Mouse (Mus musculus): ENCODE measurements around the gene Mrrf. TPM values are rescaled to one million over a fixed set of nuclear protein-coding genes. Genes with fewer than 3 reads are reported as not detected.
A peak's percentile ranks its signal among the peaks of the same experiment; 100 is the strongest.
"Not testable (repeated sequence)": the region's sequence is repeated elsewhere in the genome, so short reads cannot be mapped to it uniquely, and the experiment has no call there.

The Mrrf gene
- polyA plus RNA-seq, 1 experiment from 2014 or later: 35.1 TPM

DNA sequence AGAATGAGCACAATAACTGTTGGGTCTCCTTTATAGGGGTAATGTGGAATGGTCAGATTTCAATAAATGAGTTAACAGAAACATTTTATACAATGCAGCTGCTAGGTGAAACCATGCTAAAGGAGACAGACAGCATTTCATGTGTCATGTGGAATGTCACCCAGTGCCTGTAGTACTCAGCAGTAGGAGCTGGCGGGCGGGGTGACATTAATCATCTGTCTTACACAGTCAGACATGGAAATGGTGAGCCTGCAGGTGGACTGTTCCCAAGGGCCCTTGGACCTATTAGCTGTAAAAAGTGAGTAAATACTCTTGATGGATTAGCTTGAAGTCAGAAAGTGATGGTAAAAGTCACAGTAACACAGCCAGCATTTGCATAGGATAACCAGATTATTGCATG lies 48.0 kb downstream of the Mrrf start:
- Histone ChIP-seq H3K36me3 (ENCODE audit: control insufficient read depth, insufficient read depth, low read length) (peaks cover 8% of the 10 kb centered on the region; the same call in 1 of the 2 replicates), H3K4me2 (ENCODE audit: low read depth, low read length) (no peak overlapping the region), H3K9me3 (ENCODE audit: control insufficient read depth, low read length) (no peaks in the 10 kb centered on the region), H3K27me3 (replicated peaks; ENCODE audit: control insufficient read depth, insufficient read depth, low read length) (no peaks in the 10 kb centered on the region), H3K9ac (ENCODE audit: low read depth, low read length) (no peak overlapping the region), H3K27ac (replicated peaks; ENCODE audit: low read depth, low read length) (no peak overlapping the region), H3K4me1 (ENCODE audit: control insufficient read depth, insufficient read depth, low read length) (0 out of 2 replicates have a peak, but pooled peaks cover 5% of the 10 kb centered on the region), H3K4me3 (ENCODE audit: low read depth, low read length) (no peak overlapping the region)
- no peak for ATAC-seq (ENCODE audit: low read depth)
- no peak for DNase-seq (ENCODE audit: low spot score)
- WGBS: 88% methylated on average over 2 of the region's 2 CpGs

- Histone ChIP-seq H3K4me2 (ENCODE audit: low read depth, low read length) (no peak overlapping the region), H3K9me3 (ENCODE audit: control insufficient read depth, low read length) (no peaks in the 10 kb centered on the region), H3K4me1 (ENCODE audit: control insufficient read depth, insufficient read depth, low read length) (0 out of 2 replicates have a peak, but pooled peaks cover 5% of the 10 kb centered on the region), H3K9ac (ENCODE audit: low read depth, low read length) (no peak overlapping the region), H3K4me3 (ENCODE audit: low read depth, low read length) (no peak overlapping the region), H3K27ac (replicated peaks; ENCODE audit: low read depth, low read length) (peak overlapping the region; percentile 28), H3K27me3 (replicated peaks; ENCODE audit: control insufficient read depth, insufficient read depth, low read length) (no peaks in the 10 kb centered on the region), H3K36me3 (ENCODE audit: control insufficient read depth, insufficient read depth, low read length) (0 out of 2 replicates have a peak, but pooled peaks cover 2% of the 10 kb centered on the region)
- WGBS: 39% methylated on average over 6 of the region's 6 CpGs
- peak; percentile 75 for DNase-seq (ENCODE audit: low spot score)
- no peak for ATAC-seq (ENCODE audit: low read depth)
These were observed 48.7 kb downstream of the Mrrf start for GRCm38 (mm10) chr2:36184876-36185275.

GRCm38 (mm10) chr2:36189200-36189599 lies 53.0 kb downstream of the Mrrf start:
- H3K36me3 ChIP-seq (ENCODE audit: control insufficient read depth, insufficient read depth, low read length); H3K4me3 ChIP-seq (ENCODE audit: low read depth, low read length); ATAC-seq (ENCODE audit: low read depth); H3K9ac ChIP-seq (ENCODE audit: low read depth, low read length); H3K9me3 ChIP-seq (ENCODE audit: control insufficient read depth, low read length); DNase-seq (ENCODE audit: low spot score); H3K4me2 ChIP-seq (ENCODE audit: low read depth, low read length); H3K27ac ChIP-seq (replicated peaks; ENCODE audit: low read depth, low read length); H3K4me1 ChIP-seq (ENCODE audit: control insufficient read depth, insufficient read depth, low read length); H3K27me3 ChIP-seq (replicated peaks; ENCODE audit: control insufficient read depth, insufficient read depth, low read length): not testable (repeated sequence)
- WGBS: 78% methylated on average over 6 of the region's 6 CpGs

GRCm38 (mm10) chr2:36191098-36191941 lies 55.1 kb downstream of the Mrrf start:
- no peak for ATAC-seq (ENCODE audit: low read depth)
- Histone ChIP-seq H3K27ac (replicated peaks; ENCODE audit: low read depth, low read length) (no peak overlapping the region), H3K9me3 (ENCODE audit: control insufficient read depth, low read length) (no peaks in the 10 kb centered on the region), H3K27me3 (replicated peaks; ENCODE audit: control insufficient read depth, insufficient read depth, low read length) (no peaks in the 10 kb centered on the region), H3K4me1 (ENCODE audit: control insufficient read depth, insufficient read depth, low read length) (no peaks in the 10 kb centered on the region), H3K9ac (ENCODE audit: low read depth, low read length) (no peak overlapping the region), H3K4me3 (ENCODE audit: low read depth, low read length) (no peak overlapping the region), H3K36me3 (ENCODE audit: control insufficient read depth, insufficient read depth, low read length) (no peaks in the 10 kb centered on the region), H3K4me2 (ENCODE audit: low read depth, low read length) (no peak overlapping the region)
- 53% methylated on average over 12 of the region's 12 CpGs for WGBS
- no peak for DNase-seq (ENCODE audit: low spot score)

GRCm38 (mm10) chr2:36197021-36197420 lies 60.8 kb downstream of the Mrrf start:
- no peak for DNase-seq (ENCODE audit: low spot score)
- Histone ChIP-seq H3K4me2 (ENCODE audit: low read depth, low read length) (no peak overlapping the region), H3K36me3 (ENCODE audit: control insufficient read depth, insufficient read depth, low read length) (no peaks in the 10 kb centered on the region), H3K9me3 (ENCODE audit: control insufficient read depth, low read length) (no peaks in the 10 kb centered on the region), H3K4me1 (ENCODE audit: control insufficient read depth, insufficient read depth, low read length) (peaks cover 7% of the 10 kb centered on the region), H3K9ac (ENCODE audit: low read depth, low read length) (no peak overlapping the region), H3K27ac (replicated peaks; ENCODE audit: low read depth, low read length) (no peak overlapping the region), H3K27me3 (replicated peaks; ENCODE audit: control insufficient read depth, insufficient read depth, low read length) (peaks cover 13% of the 10 kb centered on the region), H3K4me3 (ENCODE audit: low read depth, low read length) (no peak overlapping the region)
- 62% methylated on average over 3 of the region's 3 CpGs for WGBS
- ATAC-seq (ENCODE audit: low read depth): no peak

GRCm38 (mm10) chr2:36197919-36198881 lies 62.0 kb downstream of the Mrrf start:
- Histone ChIP-seq H3K4me1 (ENCODE audit: control insufficient read depth, insufficient read depth, low read length) (peaks cover 9% of the 10 kb centered on the region), H3K27me3 (replicated peaks; ENCODE audit: control insufficient read depth, insufficient read depth, low read length) (peaks cover 23% of the 10 kb centered on the region), H3K9me3 (ENCODE audit: control insufficient read depth, low read length) (no peaks in the 10 kb centered on the region), H3K4me3 (ENCODE audit: low read depth, low read length) (peak overlapping the region; percentile 6; the same call in 1 of the 2 replicates), H3K36me3 (ENCODE audit: control insufficient read depth, insufficient read depth, low read length) (no peaks in the 10 kb centered on the region), H3K27ac (replicated peaks; ENCODE audit: low read depth, low read length) (no peak overlapping the region), H3K4me2 (ENCODE audit: low read depth, low read length) (peak overlapping the region; percentile 21; the same call in 1 of the 2 replicates), H3K9ac (ENCODE audit: low read depth, low read length) (peak overlapping the region; percentile 38; the same call in 1 of the 2 replicates)
- ATAC-seq (ENCODE audit: low read depth) (peak; percentile 48; the same call in 1 of the 2 replicates), DNase-seq (ENCODE audit: low spot score) (no peak)
- WGBS: 19% methylated on average over 20 of the region's 20 CpGs

GRCm38 (mm10) chr2:36198882-36199262 lies 62.7 kb downstream of the Mrrf start:
- no peak overlapping the region for H3K27ac ChIP-seq (replicated peaks; ENCODE audit: low read depth, low read length)
- no peaks in the 10 kb centered on the region for H3K9me3 ChIP-seq (ENCODE audit: control insufficient read depth, low read length)
- H3K4me1 ChIP-seq (ENCODE audit: control insufficient read depth, insufficient read depth, low read length): peaks cover 16% of the 10 kb centered on the region
- WGBS: 26% methylated on average over 3 of the region's 3 CpGs
- DNase-seq (ENCODE audit: low spot score) (no peak), ATAC-seq (ENCODE audit: low read depth) (no peak)
- H3K9ac ChIP-seq (ENCODE audit: low read depth, low read length): peak overlapping the region; percentile 38; the same call in 1 of the 2 replicates
- H3K36me3 ChIP-seq (ENCODE audit: control insufficient read depth, insufficient read depth, low read length): no peaks in the 10 kb centered on the region
- H3K4me2 ChIP-seq (ENCODE audit: low read depth, low read length): 0 out of 2 replicates have a peak overlapping the region, but pooled peaks have one; percentile 21
- H3K27me3 ChIP-seq (replicated peaks; ENCODE audit: control insufficient read depth, insufficient read depth, low read length): peaks cover 28% of the 10 kb centered on the region
- no peak overlapping the region for H3K4me3 ChIP-seq (ENCODE audit: low read depth, low read length)

- WGBS: 78% methylated on average over 2 of the region's 2 CpGs
- H3K9ac ChIP-seq (ENCODE audit: low read depth, low read length): no peak overlapping the region
- H3K4me3 ChIP-seq (ENCODE audit: low read depth, low read length): no peak overlapping the region
- ATAC-seq (ENCODE audit: low read depth) (no peak), DNase-seq (ENCODE audit: low spot score) (no peak)
- H3K4me1 ChIP-seq (ENCODE audit: control insufficient read depth, insufficient read depth, low read length): peaks cover 17% of the 10 kb centered on the region
- peaks cover 40% of the 10 kb centered on the region for H3K27me3 ChIP-seq (replicated peaks; ENCODE audit: control insufficient read depth, insufficient read depth, low read length)
- H3K4me2 ChIP-seq (ENCODE audit: low read depth, low read length): no peak overlapping the region
- no peaks in the 10 kb centered on the region for H3K9me3 ChIP-seq (ENCODE audit: control insufficient read depth, low read length)
- no peaks in the 10 kb centered on the region for H3K36me3 ChIP-seq (ENCODE audit: control insufficient read depth, insufficient read depth, low read length)
- no peak overlapping the region for H3K27ac ChIP-seq (replicated peaks; ENCODE audit: low read depth, low read length)
These were observed 64.6 kb downstream of the Mrrf start for GRCm38 (mm10) chr2:36200813-36201212.
